Mouse (Mus musculus) thymus, postnatal 25 days (tissue): Measurements from ENCODE around the gene Tcerg1l.
A peak's percentile ranks its signal among the peaks of the same experiment; 100 is the strongest.

Experiments
- DNase-seq: peaks from one replicate; pipeline ENCODE4 v3.0.0; 2022

Gene Tcerg1l

GRCm38 (mm10) chr7:138356655-138357449, 40.7 kb downstream of the Tcerg1l start:
- no peak for DNase-seq

GRCm38 (mm10) chr7:138345451-138345850, 52.1 kb downstream of the Tcerg1l start:
- no peak for DNase-seq

GRCm38 (mm10) chr7:138338451-138338850, 59.1 kb downstream of the Tcerg1l start:
- DNase-seq = no peak

GRCm38 (mm10) chr7:138337946-138338345, 59.6 kb downstream of the Tcerg1l start:
- no peak for DNase-seq

- no peak for DNase-seq
Measured at GRCm38 (mm10) chr7:138332504-138333168, 64.9 kb downstream of the Tcerg1l start.

GRCm38 (mm10) chr7:138331266-138331665, 66.3 kb downstream of the Tcerg1l start:
- DNase-seq = no peak

GRCm38 (mm10) chr7:138328637-138329036, 68.9 kb downstream of the Tcerg1l start:
- DNase-seq = no peak

- DNase-seq = no peak
Measured at GRCm38 (mm10) chr7:138326760-138327159, 70.8 kb downstream of the Tcerg1l start.

- no peak for DNase-seq
Measured at GRCm38 (mm10) chr7:138313733-138314132, 83.8 kb downstream of the Tcerg1l start.

- DNase-seq = no peak
Measured at GRCm38 (mm10) chr7:138306126-138306525, 91.4 kb downstream of the Tcerg1l start.

- no peak for DNase-seq
Measured at GRCm38 (mm10) chr7:138284790-138285189, 112.7 kb downstream of the Tcerg1l start.

- no peak for DNase-seq
Measured at GRCm38 (mm10) chr7:138275263-138275662, 122.3 kb downstream of the Tcerg1l start.

- DNase-seq = no peak
Measured at GRCm38 (mm10) chr7:138271328-138271727, 126.2 kb downstream of the Tcerg1l start.

- DNase-seq = no peak
Measured at GRCm38 (mm10) chr7:138269386-138269785, 128.1 kb downstream of the Tcerg1l start.

GRCm38 (mm10) chr7:138267976-138268646, 129.4 kb downstream of the Tcerg1l start:
- no peak for DNase-seq

- no peak for DNase-seq
Measured at GRCm38 (mm10) chr7:138248612-138249011, 148.9 kb downstream of the Tcerg1l start.

- DNase-seq = no peak
Measured at GRCm38 (mm10) chr7:138248176-138248575, 149.4 kb downstream of the Tcerg1l start.

- DNase-seq = no peak
Measured at GRCm38 (mm10) chr7:138246684-138247083, 150.8 kb downstream of the Tcerg1l start.

GRCm38 (mm10) chr7:138242229-138242628, 155.3 kb downstream of the Tcerg1l start:
- no peak for DNase-seq

- DNase-seq = no peak
Measured at GRCm38 (mm10) chr7:138237708-138238225, 159.8 kb downstream of the Tcerg1l start.

- DNase-seq = no peak
Measured at GRCm38 (mm10) chr7:138224252-138224651, 173.3 kb downstream of the Tcerg1l start.

- no peak for DNase-seq
Measured at GRCm38 (mm10) chr7:138222951-138223350, 174.6 kb downstream of the Tcerg1l start.

GRCm38 (mm10) chr7:138217556-138218098, 179.9 kb downstream of the Tcerg1l start:
- DNase-seq = peak; percentile 1
